Comparison of ENCODE assay signal across 8 mouse cellular contexts in genomic region chr11:80302536-80302935, GRCm38 (mm10). TPM values are rescaled to one million over a fixed set of nuclear protein-coding genes. Genes with fewer than 3 reads are reported as not detected.
DNase-seq lines count a peak whose midpoint lies in the region; ATAC-seq and TF ChIP-seq lines count a peak whose summit lies in the region.

No protein-coding gene starts in this region.

- peak; percentile 81 for ATAC-seq in embryonic facial prominence, embryonic 14.5 days (ENCODE audit: low read depth)
- peak; percentile 58 for ATAC-seq in midbrain, embryonic 12.5 days (ENCODE audit: low FRiP score, low read depth)

- TF ChIP-seq CTCF in small intestine, adult 2 months (IDR thresholded peaks at IDR 0.05; ENCODE audit: extremely low read depth, insufficient read length, insufficient replicate concordance, low read depth, low read length), result no peak

- no peaks in the 10 kb centered on the region for H3K9me3 ChIP-seq in embryonic facial prominence, embryonic 14.5 days (ENCODE audit: control insufficient read depth, low read length)
- H3K9me3 ChIP-seq in limb, embryonic 10.5 days (replicated peaks), result no peaks in the 10 kb centered on the region
- H3K9me3 ChIP-seq in midbrain, embryonic 12.5 days, result no peaks in the 10 kb centered on the region

- peak; percentile 41 for DNase-seq in spleen, adult 12 weeks (ENCODE audit: low spot score)
- DNase-seq in spleen, postnatal 4 days (ENCODE audit: low spot score in 2 of 2), result no peak
- DNase-seq in embryonic facial prominence, embryonic 14.5 days (ENCODE audit: low spot score), result peak; percentile 88
- peak; percentile 69 to 76 for DNase-seq in heart, adult 9 months (ENCODE audit: low spot score in 2 of 2)
- DNase-seq in kidney, adult 8-10 months, result peak; percentile 67 to 79
- DNase-seq in limb, embryonic 10.5 days (ENCODE audit: low spot score), result peak; percentile 54

- H3K4me2 ChIP-seq in embryonic facial prominence, embryonic 14.5 days (ENCODE audit: low read depth, low read length), result peak overlapping the region; percentile 99
- peak overlapping the region; percentile 98 for H3K4me2 ChIP-seq in midbrain, embryonic 12.5 days (replicated peaks)

- H3K27ac ChIP-seq in embryonic facial prominence, embryonic 14.5 days (replicated peaks; ENCODE audit: low read depth, low read length), result no peak overlapping the region
- no peak overlapping the region for H3K27ac ChIP-seq in limb, embryonic 10.5 days
- peak overlapping the region; percentile 89 for H3K27ac ChIP-seq in midbrain, embryonic 12.5 days (replicated peaks)
- H3K27ac ChIP-seq in small intestine, adult 2 months (ENCODE audit: insufficient read depth, low read depth, low read length), result no peak overlapping the region

- H3K4me1 ChIP-seq in embryonic facial prominence, embryonic 14.5 days (ENCODE audit: control insufficient read depth, insufficient read depth, low read length), result peaks cover 22% of the 10 kb centered on the region
- peaks cover 32% of the 10 kb centered on the region for H3K4me1 ChIP-seq in limb, embryonic 10.5 days
- peaks cover 44% of the 10 kb centered on the region for H3K4me1 ChIP-seq in midbrain, embryonic 12.5 days
- peaks cover 9% of the 10 kb centered on the region; the same call in 1 of the 2 replicates for H3K4me1 ChIP-seq in small intestine, adult 2 months (ENCODE audit: control insufficient read depth, insufficient read depth, insufficient read length, low read length)

- WGBS in embryonic facial prominence, embryonic 14.5 days, result 3% methylated on average over 11 of the region's 11 CpGs
- WGBS in limb, embryonic 10.5 days, result 3% methylated on average over 11 of the region's 11 CpGs
- WGBS in midbrain, embryonic 12.5 days, result 2% methylated on average over 11 of the region's 11 CpGs
- WGBS in small intestine, adult 2 months, result 4% methylated on average over 11 of the region's 11 CpGs

- H3K36me3 ChIP-seq in embryonic facial prominence, embryonic 14.5 days (ENCODE audit: control insufficient read depth, insufficient read depth, low read length), result no peaks in the 10 kb centered on the region
- H3K36me3 ChIP-seq in limb, embryonic 10.5 days, result no peaks in the 10 kb centered on the region
- peaks cover 15% of the 10 kb centered on the region; the same call in 1 of the 2 replicates for H3K36me3 ChIP-seq in midbrain, embryonic 12.5 days
- H3K36me3 ChIP-seq in small intestine, adult 2 months (ENCODE audit: control insufficient read depth, insufficient read depth, low read length), result no peaks in the 10 kb centered on the region

- no peak; the same call in 1 of the 2 replicates for TF ChIP-seq POLR2A in small intestine, adult 2 months (IDR thresholded peaks at IDR 0.05; ENCODE audit: low read depth, low read length)

- peak overlapping the region; percentile 72 for H3K4me3 ChIP-seq in embryonic facial prominence, embryonic 14.5 days (ENCODE audit: low read depth, low read length)
- H3K4me3 ChIP-seq in limb, embryonic 10.5 days, result peak overlapping the region; percentile 81
- H3K4me3 ChIP-seq in midbrain, embryonic 12.5 days, result peak overlapping the region; percentile 83
- H3K4me3 ChIP-seq in small intestine, adult 2 months (ENCODE audit: low read depth, low read length), result peak overlapping the region; percentile 82

- H3K27me3 ChIP-seq in embryonic facial prominence, embryonic 14.5 days (replicated peaks; ENCODE audit: control insufficient read depth, insufficient read depth, low read length), result peaks cover 40% of the 10 kb centered on the region
- H3K27me3 ChIP-seq in limb, embryonic 10.5 days (ENCODE audit: low read depth, poor library complexity, severe bottlenecking), result peaks cover 64% of the 10 kb centered on the region
- H3K27me3 ChIP-seq in midbrain, embryonic 12.5 days, result peaks cover 16% of the 10 kb centered on the region
- H3K27me3 ChIP-seq in small intestine, adult 2 months (ENCODE audit: control insufficient read depth, insufficient read depth, low read length), result peaks cover 39% of the 10 kb centered on the region

- H3K9ac ChIP-seq in embryonic facial prominence, embryonic 14.5 days (ENCODE audit: low read depth, low read length), result peak overlapping the region; percentile 19; the same call in 1 of the 2 replicates
- H3K9ac ChIP-seq in midbrain, embryonic 12.5 days (replicated peaks), result peak overlapping the region; percentile 86

RNA-seq across cellular contexts. Expression of gene Rhbdl3, which starts 1.8 kb away (rescaled TPM):
- polyA plus RNA-seq in embryonic facial prominence, embryonic 14.5 days (2014; fragmentation: Nextera tagmentation; extraction: Ambion mirVana), result 4.1 and 5.0 TPM in 2 replicates
- 0.34 and 0.85 TPM in 2 replicates for polyA plus RNA-seq in limb, embryonic 10.5 days (2016; fragmentation: Nextera tagmentation; extraction: Ambion mirVana)
- polyA plus RNA-seq in midbrain, embryonic 12.5 days (2016; fragmentation: Nextera tagmentation; extraction: Ambion mirVana), result 30.1 and 32.1 TPM in 2 replicates
- polyA plus RNA-seq in small intestine, adult 2 months (2012; rRNA removed), result 1.1 and 1.5 TPM in 2 replicates

Comparison
In these comparisons a context has a peak if more than half of its experiments do, and no peak if none do; other contexts are left out.
1. DNase-seq: peak in spleen, adult 12 weeks (single experiment), embryonic facial prominence, embryonic 14.5 days (single experiment), heart, adult 9 months (2 of 2), kidney, adult 8-10 months (2 of 2) and limb, embryonic 10.5 days (single experiment); none in spleen, postnatal 4 days (0 of 2).
2. Peak in every context shown above with its lines, with median percentiles within 50 percentile points of each other: H3K4me3 ChIP-seq.